Mouse (Mus musculus): ENCODE data around the gene Tulp1.
"Not testable (repeated sequence)": the region's sequence is repeated elsewhere in the genome, so short reads cannot be mapped to it uniquely, and the experiment has no call there.

The Tulp1 gene

DNA sequence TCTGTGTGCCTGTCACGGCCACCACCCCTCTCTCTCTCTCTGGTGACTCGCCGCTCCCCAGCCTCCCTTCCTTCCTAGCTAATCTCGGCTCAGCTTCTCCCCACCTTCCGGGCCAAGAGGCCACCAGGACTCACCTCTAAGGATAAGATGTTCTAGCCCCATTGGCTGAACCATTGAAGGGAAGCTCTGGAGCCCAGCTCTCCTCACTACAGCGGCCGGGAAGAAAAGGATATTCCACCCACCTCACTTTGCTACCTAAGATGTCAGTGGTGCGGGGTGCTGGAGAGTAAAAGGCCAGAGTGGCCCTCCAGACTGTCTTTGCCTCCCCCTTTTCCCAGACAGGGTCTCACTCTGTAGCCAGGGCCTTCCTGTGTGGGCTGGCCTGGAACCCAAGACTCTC is at the start of gene Tulp1:
Gene Tulp1, minus strand, starts transcription at position 101 of the 400 bp plus-strand sequence.
- DNase-seq (ENCODE audit: low read depth) = no peak

DNA sequence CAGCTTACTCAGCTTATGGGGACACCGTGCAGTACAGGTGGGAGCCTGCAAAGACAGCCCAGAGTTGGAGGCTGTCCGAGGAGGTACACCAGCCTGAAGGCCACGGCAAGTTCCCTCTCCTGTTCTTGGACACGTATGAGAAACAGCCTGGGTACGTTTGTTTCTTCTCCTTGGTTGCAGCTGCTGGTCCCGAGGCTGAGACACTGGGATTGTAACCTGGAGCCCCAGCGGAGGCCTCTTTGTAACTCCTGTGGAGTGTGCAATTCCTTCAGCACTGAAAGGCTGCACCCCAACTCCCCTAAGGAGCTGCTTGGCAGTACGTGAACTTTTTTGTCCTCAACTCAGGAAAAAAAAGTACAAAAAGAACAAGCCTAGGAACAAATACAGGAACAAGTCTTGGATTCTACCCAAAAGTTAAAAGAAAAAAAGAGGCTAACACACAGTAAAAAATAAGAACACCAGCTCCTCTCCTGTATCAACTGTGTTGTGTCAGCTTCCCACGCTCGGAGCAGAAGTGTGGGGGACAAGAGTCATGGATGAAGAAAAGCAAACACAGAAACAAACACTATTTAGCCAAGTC is 46.4 kb upstream of the Tulp1 start:
- DNase-seq (ENCODE audit: low read depth) = no peak

DNA sequence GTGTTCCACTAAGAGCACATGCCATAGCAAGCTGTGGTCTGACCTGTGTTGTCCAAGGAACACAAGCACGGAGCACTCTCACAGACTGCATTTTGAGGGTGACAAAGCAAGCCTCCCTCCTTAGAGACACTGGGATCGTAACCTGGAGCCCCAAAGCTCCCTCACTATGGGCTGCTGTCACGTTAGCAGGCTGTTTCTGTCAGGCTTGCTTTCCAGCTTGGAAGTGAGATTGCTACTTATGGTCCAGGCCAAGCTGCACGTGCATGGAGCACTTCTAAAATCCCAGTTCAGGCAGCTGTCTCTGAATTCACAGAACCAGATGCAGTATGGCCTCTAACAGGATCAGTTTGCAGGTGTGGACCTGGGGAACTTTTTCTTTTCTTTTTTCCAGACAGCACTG is 45.7 kb upstream of the Tulp1 start:
- no peak for DNase-seq (ENCODE audit: low read depth)

DNA sequence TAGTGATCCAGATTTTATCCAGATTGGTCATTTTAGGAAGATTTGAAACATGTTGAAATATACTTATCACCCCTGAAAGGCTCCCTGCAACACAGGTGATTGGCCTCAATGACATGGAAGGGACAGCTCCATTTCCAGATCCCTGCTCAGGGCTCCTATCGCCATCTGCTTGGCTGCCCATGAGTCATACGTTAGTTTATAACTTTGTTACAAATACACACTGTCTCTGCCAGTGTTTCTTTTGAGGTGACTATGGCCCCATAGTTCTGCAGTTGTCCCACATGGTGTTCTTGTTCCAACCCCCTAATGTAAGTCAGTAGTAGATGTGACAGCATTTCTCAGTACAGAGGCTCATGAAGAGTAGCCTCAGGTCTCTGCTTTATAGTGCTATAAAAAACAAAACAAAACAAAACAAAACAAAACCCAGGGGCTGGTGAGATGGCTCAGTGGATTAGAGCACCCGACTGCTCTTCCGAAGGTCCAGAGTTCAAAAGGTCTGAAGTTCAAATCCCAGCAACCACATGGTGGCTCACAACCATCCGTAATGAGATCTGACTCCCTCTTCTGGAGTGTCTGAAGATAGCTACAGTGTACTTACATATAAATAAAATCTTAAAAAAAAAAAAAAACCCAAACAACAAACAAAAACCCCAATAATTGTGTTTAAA is 43.4 kb upstream of the Tulp1 start:
- no peak for DNase-seq (ENCODE audit: low read depth)

DNA sequence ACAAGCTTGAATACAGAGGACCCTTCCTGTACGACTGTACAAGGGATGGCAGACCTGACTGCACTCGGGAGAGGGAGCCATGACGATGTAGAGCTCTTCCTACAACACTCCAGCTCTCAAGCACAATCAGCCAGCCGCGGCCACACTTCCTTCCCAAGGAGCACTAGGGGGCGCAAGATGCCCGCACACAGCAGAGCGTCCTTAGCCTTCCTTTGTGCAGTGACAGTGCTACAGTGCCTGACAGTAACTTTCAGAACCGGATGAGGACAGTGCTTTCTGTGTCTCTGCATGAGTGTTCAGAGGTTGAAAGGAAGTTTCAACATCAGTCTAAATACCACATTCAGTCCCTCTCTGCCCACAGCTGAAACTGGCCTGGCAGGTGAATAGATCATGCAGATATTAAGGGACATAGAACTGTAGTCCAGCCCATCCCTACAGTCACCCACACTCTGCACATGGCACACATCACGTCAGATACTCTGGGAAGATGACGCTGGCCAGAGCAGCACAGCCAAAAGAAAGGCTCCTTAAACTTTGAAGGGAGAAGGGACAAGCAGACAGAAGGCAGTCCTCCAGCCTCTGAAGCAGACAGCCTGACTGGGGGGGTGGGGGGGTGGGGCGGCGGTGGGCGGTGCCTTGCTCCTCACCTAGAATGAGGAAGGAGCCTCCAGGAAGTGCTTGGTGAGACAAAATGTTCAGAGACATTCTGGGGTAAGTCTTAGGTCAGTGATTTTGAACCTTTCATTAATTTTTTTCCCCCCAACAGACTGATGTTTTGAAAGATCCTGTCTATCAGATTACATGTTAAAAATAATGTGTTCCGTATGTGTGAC is 42.6 kb upstream of the Tulp1 start:
- peak; percentile 60 for DNase-seq (ENCODE audit: low read depth)

DNA sequence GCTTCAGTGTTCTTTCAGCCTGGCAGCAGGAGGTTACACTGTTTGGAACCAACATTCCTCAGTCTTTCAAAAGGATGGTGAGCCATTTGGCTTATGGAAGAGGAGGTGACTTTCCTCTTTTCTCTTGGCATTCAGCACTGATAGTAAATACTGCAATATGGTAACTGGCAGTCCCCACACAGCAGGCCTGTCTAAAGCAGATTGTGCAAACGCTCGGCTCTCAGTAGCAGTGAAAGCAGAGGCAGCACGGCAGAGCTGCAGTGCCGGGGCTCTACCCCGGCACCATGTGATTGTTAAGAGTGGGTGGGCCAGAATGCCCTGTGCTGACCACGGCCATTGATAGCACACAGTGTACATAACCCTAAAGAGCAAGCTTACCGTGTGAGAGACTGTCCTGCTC is 41.4 kb upstream of the Tulp1 start:
- DNase-seq (ENCODE audit: low read depth) = no peak

DNA sequence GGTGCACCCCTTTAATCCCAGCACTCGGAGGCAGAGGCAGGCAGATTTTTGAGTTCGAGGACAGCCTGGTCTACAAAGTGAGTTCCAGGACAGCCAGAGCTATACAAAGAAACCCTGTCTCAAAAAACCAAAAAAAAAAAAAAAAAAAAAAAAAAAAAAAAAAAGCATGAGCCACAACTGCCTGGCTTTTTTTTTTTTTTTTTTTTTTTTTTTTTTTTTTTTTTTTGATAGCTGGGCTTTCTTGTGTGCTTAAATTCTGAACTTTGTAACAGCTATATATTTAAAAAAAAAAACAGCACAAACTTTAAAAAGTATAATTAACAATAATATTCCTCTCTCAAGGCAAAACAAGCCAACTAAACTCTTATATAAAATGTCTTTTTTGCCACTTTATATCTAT is 39.7 kb upstream of the Tulp1 start:
- not testable (repeated sequence) for DNase-seq (ENCODE audit: low read depth)

DNA sequence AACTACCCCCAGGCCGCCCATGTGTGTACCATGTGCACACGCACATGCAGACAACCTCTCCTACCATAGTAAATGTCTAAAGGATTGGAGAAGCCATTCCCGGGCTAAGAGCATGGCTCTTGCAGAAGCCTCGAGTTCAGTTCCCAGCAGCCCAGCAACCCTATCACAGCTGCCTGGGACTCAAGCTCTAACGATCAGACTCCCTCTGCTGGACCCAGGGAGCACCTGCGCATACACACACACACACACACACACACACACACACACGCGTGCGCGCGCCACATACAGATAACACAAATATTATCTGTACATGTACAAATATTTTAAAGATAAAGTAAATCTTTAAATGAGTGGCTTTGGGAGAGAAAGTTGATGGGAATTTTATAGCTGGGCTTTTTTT is 39.3 kb upstream of the Tulp1 start:
- DNase-seq (ENCODE audit: low read depth) = no peak

DNA sequence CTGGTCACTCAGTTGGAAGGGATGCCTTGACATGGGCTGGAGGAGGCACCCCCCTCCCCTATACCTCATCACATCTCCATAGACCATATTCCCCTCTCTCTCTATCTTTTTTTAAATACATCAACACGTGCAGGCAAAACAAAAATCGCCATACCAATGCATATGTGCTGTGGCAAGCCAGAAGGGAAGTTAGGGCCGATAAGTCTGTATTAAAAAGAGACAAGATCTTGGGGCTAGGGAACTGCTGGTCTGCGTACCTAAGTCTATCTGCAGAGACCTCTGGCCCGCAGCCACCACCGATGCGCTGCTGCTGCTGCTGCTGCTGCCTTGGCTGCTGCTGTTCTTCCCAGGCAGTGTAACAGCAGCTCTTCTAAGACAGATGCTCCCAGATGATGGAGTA is 30.0 kb upstream of the Tulp1 start:
- no peak for DNase-seq (ENCODE audit: low read depth)

DNA sequence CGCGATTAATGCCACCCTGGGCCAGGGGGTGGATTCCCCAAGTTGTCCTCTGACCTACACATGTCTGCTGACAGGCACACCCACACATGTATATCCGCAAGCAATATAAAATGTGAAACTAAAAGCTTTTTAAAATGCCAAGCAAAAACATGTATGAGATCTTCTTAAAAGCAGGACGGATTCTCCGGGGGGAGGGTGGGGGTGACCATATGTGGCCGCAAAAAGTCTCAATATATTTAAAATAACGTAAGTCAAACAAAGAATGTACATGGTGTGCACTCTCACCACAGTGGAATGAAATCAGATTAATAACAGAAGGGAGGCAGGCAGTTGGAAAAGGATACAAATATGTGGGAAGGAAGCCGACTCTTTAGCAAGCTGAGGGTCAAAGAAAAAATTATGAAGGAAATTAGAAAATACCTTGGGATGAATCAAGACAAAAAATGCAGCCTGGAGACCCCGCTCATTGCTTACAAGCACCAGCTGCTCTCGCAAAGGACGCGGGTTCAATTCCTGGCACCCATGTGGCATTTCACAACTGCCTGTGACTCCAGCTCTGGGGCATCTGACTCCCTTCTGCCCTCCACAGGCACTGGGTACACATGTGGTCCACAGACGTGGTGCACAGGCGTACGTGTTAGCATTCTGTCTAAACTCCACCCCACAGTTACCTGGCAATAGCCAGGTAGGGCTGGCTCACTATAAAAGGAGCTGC is 29.2 kb upstream of the Tulp1 start:
- DNase-seq (ENCODE audit: low read depth) = peak; percentile 36

DNA sequence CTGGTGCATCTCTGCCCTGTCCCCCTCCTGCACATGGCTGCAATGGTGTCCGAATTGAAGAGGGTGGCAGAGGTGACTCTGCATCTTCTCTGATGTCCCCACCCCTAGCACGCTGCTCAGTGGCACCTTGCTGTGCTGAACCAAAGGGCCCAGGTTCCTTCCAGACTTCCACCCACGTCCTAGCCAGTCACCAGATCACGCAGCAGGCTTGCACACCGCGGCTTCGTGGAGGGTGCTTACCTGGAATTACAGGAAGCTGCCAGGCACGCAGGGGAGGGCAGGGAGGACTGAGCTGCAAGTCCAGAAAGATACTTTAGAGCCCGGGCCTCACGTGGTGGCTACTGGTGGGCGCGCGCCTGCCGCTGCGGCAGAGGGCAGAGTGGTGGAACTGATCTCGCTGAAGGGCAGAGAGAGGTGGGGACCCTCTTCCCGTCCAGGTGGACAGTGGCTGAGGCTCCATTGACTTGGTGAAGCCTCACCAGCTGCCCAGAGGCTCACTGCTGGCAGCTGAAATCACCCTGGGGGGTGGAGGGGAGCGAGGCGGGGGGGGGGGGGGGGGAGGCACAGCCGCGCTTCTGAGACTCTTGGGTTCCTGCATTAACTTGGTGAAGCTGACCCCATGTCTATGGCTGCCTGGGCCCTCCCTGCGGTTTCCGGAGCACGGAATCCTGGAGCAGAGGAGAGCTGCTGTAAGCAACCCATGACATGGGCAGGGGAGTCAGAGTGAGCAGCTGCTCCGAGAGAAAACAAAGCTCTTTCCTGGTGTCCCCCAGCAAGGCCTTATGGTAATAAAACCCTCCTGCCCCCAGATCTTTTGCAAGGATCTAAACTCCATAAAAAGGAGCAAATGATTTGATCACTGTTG is 26.8 kb upstream of the Tulp1 start:
- no peak for DNase-seq (ENCODE audit: low read depth)

DNA sequence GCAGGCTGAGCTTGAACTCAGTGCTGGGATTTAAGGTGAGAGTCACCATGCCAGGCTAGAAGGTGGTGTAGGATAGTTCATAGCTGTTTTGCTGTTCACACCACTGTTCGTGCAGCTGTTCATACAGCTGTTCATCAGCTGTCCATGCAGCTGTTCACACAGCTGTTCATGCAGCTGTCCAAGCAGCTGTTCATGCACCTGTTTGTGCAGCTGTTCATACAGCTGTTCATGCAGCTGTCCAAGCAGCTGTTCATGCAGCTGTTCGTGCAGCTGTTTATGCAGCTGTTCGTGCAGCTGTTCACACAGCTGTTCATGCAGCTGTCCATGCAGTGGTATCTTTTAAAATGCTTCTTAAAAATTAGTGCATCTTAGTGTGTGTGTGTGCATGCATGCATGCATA is 23.5 kb upstream of the Tulp1 start:
- DNase-seq (ENCODE audit: low read depth) = no peak

DNA sequence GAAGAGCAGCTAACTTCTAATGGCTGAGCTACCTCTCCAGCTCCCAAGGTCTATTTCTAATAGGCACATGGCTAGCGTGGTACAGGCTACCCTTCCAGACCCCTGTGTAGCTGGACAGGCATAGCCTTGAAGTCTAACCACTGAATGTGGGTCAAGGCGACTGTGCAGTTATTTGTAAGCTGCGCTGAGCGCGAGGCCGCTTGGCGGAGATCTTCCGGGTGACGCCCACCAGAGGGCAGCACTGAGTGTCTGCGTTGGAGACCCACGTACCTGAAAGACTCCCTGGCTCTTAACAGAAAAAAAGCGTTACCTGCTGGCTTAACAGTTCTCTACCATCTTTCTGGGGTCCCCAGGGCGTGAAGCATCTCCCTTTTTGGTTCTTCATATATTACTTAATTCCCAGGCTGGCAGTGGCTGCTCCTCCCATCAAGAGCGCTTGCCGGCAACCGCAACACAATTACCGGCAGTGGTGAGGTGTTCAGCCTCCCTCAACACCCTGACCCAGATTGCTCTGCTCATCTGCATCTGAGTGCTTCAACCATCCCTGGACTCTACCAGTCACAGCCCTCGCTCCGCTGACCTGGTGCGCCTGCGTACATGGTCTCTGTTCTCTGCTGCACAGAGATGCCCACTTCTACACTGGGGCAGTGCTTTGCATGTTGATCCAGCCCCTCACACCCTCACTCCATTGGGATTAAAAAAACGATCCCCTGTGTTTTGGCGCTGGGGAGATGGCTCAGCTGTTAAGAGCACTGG is 21.3 kb upstream of the Tulp1 start:
- no peak for DNase-seq (ENCODE audit: low read depth)

DNA sequence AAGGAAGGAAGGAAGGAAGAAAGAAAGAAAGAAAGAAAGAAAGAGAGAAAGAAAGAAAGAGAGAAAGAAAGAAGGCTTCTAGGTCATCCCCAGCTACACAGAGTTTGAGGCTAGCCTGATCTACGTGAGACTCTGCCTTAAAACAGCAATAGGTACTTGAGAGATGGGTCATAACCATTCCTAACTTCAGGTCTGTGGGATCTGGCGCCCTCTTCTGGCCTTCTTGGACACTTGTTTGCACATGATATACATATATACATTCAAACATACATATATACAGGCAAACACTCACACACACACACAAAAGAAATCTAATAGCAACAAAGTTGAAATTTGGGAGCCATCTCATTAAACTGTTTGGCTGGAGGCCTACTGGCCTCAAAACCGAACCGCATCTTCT is 19.3 kb upstream of the Tulp1 start:
- DNase-seq (ENCODE audit: low read depth) = no peak

DNA sequence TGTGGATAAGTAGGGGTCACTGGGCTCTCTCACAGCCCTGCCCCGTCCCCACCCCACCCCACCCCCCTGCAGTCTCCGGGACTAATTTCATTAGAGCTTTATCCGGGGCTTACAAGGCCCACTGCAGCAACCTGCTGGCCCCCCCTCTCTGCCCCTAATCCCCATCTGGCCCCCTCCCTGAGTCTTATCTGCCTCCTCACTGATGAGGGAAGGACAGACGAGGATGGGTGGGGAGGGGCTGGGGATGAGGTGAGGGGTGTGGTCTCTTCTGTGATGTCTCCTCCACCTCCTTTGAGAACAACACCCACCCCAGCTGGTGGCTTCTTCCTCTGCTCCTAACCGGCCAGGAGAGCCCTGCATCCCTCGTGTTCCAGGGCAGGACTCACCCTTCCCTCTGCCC is 15.2 kb upstream of the Tulp1 start:
- DNase-seq (ENCODE audit: low read depth) = no peak

DNA sequence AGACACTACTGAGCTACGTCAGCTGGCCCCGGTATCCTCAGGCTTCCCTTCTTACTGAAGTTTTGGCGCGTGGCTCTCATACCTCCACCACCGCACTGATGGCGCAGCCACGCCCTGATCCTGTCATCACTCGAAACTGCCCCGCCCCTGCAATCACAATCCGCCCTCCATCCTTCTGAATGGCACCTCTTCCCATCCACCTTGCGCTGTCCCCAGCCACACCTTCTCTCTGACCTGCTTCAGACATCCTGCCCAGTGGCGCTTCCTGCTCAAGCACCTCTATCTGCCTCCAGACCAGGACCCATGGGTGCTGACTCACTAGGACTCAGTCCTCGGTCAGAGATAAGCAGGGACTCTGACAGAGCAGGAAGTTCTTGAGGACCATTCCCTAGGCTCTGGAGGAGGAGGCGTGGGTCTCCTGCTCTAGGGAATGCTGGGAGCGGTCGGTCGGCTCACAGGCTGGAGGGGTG is 10.6 kb upstream of the Tulp1 start:
- no peak for DNase-seq (ENCODE audit: low read depth)

DNA sequence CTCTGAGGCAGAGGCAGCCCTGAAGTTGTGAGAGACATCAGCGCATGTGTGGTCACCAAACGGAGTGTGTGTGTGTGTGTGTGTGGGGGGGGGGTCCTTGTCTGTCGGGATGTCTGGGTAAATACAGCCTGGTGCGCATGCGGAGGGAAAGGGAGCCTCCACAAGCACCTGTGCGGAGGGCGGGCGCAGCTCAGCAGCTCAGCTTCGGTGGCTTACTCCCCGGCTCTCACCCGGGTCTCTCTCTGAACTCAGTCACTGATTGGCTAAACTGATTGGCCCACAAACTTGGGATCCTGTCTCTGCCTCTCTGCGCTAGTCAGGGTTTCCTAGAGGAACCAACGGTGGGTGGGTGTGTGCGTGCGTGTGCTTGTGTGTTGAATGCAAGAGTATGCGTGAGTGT is 9.5 kb upstream of the Tulp1 start:
- DNase-seq (ENCODE audit: low read depth) = no peak

DNA sequence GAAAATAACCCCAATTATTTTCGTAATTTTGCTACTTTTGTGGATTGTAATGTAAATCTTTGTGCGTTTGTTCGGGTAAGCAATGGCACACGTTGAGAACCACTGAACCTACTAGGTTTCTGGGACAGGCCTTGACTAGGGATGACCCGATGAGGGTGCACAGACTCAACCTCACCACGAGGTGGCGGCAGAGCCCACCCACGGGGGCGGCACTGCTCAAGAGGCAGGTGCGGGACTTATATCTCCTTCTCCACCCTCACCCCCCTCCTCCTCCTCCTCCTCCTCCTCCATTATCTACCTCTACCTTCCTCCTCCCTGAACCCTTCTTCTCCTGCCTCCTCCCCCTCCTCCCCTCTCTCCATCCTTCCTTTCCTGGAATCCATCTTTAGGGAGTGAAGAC is 8.8 kb upstream of the Tulp1 start:
- DNase-seq (ENCODE audit: low read depth) = no peak

DNA sequence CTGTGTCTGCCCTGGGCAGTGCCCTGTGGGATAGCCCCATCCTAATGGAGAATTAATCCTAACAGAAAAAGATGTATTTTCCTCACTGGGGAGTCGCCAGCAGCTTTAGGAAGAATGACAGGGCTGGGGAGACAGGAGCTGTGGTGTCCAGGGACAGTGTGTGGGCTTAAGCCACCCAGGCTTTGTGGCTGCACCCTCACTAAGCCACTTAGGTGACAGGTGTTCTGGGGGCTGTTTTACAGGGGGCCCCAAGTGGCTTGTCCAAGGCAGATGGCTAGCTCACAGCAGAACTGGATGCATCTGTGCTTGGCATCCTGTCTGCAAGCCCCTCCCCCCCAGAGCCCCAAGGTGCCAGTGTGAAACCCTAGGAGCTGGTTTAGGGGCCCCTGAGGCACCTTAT is 6.9 kb upstream of the Tulp1 start:
- no peak for DNase-seq (ENCODE audit: low read depth)

DNA sequence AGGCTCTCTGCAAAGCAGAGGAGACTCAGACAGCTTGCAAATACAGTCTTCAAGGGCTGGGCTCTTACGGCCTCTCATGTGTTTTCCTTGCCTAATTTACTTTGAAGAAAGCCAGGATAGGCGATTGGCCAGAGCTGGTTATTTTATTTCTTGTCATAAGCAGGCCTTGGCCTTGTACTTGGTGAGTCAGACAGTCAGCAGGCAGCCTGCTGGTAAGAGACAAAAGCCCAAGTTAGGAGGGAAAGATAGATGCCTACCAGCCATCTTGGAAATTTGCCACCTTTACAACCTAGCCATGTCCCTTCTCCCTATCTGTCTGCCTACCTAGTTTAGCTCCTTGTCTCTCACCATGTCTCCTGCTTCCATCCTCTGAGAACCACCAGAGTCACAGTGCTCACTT is 6.3 kb upstream of the Tulp1 start:
- peak; percentile 84 for DNase-seq (ENCODE audit: low read depth)

DNA sequence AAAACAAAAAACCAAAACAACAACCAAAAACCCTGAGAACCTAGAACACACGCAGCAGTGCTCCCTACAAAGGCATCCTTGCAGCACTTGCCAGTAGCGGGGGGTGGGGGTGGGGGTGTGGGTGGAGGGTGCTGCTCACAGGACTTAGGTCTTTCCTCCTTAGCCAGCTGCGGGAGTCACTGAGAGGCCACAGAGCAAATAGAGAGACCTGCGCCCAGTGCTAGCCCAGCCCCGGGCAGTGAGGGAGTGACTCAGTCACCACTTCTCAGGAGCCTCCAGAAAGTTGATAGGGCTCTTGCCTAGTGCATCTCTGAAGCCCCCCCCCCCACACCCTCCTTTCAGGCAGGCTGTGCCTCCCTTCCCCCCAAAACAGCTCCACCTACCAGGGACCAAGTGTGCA is 4.0 kb upstream of the Tulp1 start:
- DNase-seq (ENCODE audit: low read depth) = no peak

Measured in fibroblast of lung, adult 2 months (primary cell).